Mouse (Mus musculus) neutrophil, adult 83 days (primary cell): ENCODE results near the gene Setd5. TPM values are rescaled to one million over a fixed set of nuclear protein-coding genes. Genes with fewer than 3 reads are reported as not detected.

Experiments used
- total RNA-seq, 2 experiments: library from RNA; stranded (reverse); gene quantifications; one replicate each; pipeline ENCODE4 v1.2.4; 2023

Setd5 gene
- total RNA-seq, result 10 to 100 TPM; 75.7 to 85.5 TPM

DNA sequence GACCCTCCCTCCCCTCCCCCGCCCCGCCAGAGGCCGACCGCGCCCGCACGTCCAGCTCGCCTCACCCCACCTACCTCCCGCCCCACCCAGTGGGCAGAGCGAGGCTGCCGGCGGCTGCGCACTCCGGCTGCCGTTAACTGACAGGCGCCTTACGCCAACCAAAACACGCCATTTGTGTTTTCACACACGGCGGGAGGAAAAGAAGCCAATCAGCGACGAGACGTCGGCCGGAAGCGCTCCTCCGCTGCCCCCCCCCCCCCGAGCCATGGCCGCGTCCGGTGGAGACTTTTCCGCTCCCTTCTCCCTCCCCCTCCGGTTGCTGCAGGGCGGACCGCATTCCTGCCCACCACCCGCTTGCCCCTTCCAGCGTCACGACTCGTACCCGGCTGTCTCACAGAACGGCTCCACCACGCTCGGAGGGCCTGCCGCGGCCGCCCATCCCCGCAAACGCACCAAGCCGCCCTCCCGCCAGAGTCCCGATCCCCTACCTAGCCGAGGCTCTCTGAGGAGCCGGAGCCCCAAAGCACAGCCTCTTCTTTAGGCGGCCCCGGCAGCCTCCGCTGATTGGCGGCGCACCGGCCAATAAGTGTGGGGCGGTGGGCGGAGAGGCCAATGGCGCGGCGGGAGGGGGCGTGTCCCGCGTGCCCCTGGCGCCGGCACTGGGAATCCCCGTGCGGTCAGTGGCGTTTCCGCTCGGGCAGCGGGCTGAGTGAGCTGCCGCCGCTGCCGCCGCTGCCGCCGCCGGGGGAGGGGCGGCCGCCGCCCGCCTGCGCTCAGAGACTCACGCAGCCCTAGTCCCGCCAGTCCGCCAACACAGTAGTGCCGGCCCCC, at the start of gene Setd5:
Gene Setd5 (plus strand): TSS at position 680 of the 831 bp plus-strand sequence.

DNA sequence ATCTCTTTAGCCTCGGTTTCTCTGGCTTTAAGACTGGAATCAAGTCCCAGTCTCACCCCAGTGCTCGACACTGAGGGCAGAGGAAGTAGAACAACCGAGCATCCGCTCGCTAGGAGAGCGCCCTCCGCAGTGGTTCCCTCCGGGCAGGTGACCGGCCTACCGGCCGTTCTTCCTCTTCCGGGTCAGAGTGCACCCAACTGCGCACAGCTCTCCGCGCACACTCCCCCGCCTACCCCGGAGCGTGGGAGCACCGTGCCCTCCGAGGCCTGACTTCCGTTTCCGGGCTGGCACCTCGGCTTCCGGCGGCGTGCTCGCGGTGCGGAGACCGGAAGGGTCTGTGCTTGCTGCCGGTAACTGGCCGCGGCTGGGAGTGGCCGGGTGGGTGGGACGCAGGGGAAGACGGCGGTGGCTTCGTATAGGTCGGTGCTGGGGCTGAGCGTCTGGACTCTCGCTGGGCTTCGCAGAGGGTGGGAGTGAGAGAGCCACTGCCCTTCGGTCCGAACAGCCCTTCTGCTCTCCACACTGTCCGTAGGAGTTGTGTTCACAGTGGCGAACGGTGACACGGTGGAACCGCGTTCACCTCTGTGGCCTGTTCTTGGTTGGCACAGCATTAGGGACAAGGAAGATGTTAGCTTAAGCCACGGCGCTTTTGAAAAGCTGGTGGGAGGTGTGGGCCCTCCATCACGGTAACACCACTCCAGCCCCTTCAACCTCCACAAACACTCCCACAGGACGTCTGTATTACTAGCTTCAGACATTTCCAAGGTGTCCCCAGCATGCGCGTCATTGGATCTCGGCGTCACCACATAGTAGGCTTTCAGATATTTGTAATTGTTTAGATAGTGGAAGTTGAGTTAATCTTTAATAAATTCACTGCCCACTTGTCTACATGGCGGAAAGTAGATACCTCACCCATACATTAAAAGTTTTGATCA, 30.9 kb upstream of the Setd5 start, which contains the start of gene Thumpd3:
Gene Thumpd3 (plus strand): TSS at position 185 of the 935 bp plus-strand sequence.

DNA sequence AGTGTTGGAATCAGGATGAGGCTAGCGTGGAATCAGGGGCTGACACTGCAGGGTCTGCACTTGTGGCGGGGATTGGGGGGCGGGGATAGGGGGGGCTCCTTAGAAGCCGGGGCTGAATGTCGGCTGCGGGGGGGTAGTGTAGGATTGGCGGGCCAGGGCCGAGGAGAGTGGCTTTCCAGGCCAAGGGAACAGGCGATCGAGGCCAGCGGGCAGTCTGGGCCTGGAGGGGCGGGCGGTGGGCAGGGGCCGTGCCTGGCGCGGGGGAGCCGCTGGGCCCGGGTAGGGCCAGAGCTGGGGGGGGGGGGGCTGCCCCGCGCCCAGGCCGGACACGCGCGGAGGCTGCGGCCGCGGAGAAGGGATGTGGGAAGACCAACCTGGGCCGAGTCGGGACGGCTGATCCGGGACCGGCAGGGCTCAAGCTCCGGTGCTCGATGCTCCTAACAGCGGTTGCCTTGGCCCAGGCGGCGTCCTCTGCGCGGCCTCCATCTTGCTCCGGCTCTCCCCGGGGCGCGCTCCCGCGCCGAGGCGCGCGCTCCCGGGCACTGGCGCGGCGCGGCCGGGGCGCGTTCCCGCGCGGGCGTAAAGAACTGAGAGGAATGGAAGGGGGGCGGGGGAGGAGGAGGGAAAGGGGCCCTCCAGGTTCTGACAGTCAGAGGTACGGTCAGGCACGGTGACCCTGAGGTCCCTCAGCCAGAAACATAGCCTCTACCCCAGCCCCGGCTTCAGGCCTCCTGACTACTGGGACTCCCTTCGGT, 117.9 kb downstream of the Setd5 start, which contains the start of gene Lhfpl4:
Gene Lhfpl4 (minus strand): TSS at position 544 of the 755 bp plus-strand sequence.

Other genes starting within 250 kb of the Setd5 start
- gene Srgap3, start 130.1 kb upstream of the Setd5 start, total RNA-seq, result 1 to 10 TPM; 2.2 to 2.9 TPM
- gene Thumpd3, start 31.1 kb upstream of the Setd5 start, total RNA-seq, result 10 to 100 TPM; 22.0 to 24.1 TPM
- under 1 TPM; 0.39 to 0.42 TPM for gene Lhfpl4, start 118.0 kb downstream of the Setd5 start, total RNA-seq
- gene Mtmr14, start 160.5 kb downstream of the Setd5 start, total RNA-seq, result 10 to 100 TPM; 42.1 to 48.3 TPM
- gene Cpne9, start 204.9 kb downstream of the Setd5 start, total RNA-seq, result 1 to 10 TPM in 1 of 2 experiments, under 1 TPM in 1; 0.79 to 2.4 TPM
- 10 to 100 TPM; 82.6 to 87.5 TPM for gene Brpf1, start 229.8 kb downstream of the Setd5 start, total RNA-seq
- gene Ogg1, start 249.6 kb downstream of the Setd5 start, total RNA-seq, result 10 to 100 TPM in 1 of 2 experiments, 1 to 10 TPM in 1; 9.6 to 11.3 TPM